Mouse (Mus musculus) frontal cortex, adult (tissue): ENCODE measurements at regions not wholly inside any gene's neighbourhood (a gene's known extent, or its start where the extent isn't known, plus 50 kb on each side); places are given as distances from the start of the nearest gene placed in this dataset.

Experiments
- ATAC-seq: cut with Nextera tagmentation; 2 replicates; pipeline ENCODE4 v1.9.2; 2017; ENCODE audit warnings: mild to moderate bottlenecking, moderate library complexity, mixed read lengths; ENCODE audit not compliant: low TSS enrichment

GRCm38 (mm10) chr5:59669153-59669552 lies 1951.4 kb downstream of the Pcdh7 start:
- peak; percentile 55; the same call in 1 of the 2 replicates for ATAC-seq

GRCm38 (mm10) chr5:59700009-59700408 lies 1982.2 kb downstream of the Pcdh7 start:
- ATAC-seq, result no peak

GRCm38 (mm10) chr5:59715457-59715856 lies 1997.7 kb downstream of the Pcdh7 start:
- peak; percentile 90 for ATAC-seq

- ATAC-seq, result peak; percentile 41; the same call in 1 of the 2 replicates
Measured at GRCm38 (mm10) chr5:59756229-59756628, 2038.5 kb downstream of the Pcdh7 start.

- no peak; the same call in 1 of the 2 replicates for ATAC-seq
Measured at GRCm38 (mm10) chr5:59756660-59757415, 2039.1 kb downstream of the Pcdh7 start.
